Mouse (Mus musculus): Measurements from ENCODE around the gene Ofd1. TPM values are rescaled to one million over a fixed set of nuclear protein-coding genes. Genes with fewer than 3 reads are reported as not detected.

Ofd1 gene
- polyA plus RNA-seq, 1 experiment from 2014 or later, result 6.1 TPM

- no peak overlapping the region for H3K27ac ChIP-seq
- no peak overlapping the region for H3K9ac ChIP-seq
- no peaks in the 10 kb centered on the region for H3K9me3 ChIP-seq
- ATAC-seq (replicated peaks), result no peak
- H3K4me3 ChIP-seq, result no peak overlapping the region
- no peaks in the 10 kb centered on the region for H3K4me1 ChIP-seq
- WGBS, result 78% methylated on average over 6 of the region's 6 CpGs
- H3K4me2 ChIP-seq, result no peak overlapping the region
- H3K36me3 ChIP-seq (replicated peaks), result no peaks in the 10 kb centered on the region
- H3K27me3 ChIP-seq (replicated peaks), result no peaks in the 10 kb centered on the region
These were observed 24.3 kb downstream of the Ofd1 start for GRCm38 (mm10) chrX:166416196-166416595.

GRCm38 (mm10) chrX:166407865-166408264, 32.6 kb downstream of the Ofd1 start:
- no peak for ATAC-seq (replicated peaks)
- no peaks in the 10 kb centered on the region for H3K36me3 ChIP-seq (replicated peaks)
- H3K9ac ChIP-seq, result no peak overlapping the region
- H3K4me2 ChIP-seq, result no peak overlapping the region
- H3K9me3 ChIP-seq, result no peaks in the 10 kb centered on the region
- H3K4me3 ChIP-seq, result no peak overlapping the region
- H3K27ac ChIP-seq, result no peak overlapping the region
- no peaks in the 10 kb centered on the region for H3K27me3 ChIP-seq (replicated peaks)
- no peaks in the 10 kb centered on the region for H3K4me1 ChIP-seq

- whole genome bisulfite sequencing, result 84% methylated on average over 1 of the region's 1 CpGs
- H3K9me3 ChIP-seq, result no peaks in the 10 kb centered on the region
- H3K36me3 ChIP-seq (replicated peaks), result no peaks in the 10 kb centered on the region
- H3K27ac ChIP-seq, result no peak overlapping the region
- H3K9ac ChIP-seq, result no peak overlapping the region
- no peaks in the 10 kb centered on the region for H3K27me3 ChIP-seq (replicated peaks)
- H3K4me1 ChIP-seq, result no peaks in the 10 kb centered on the region
- no peak overlapping the region for H3K4me3 ChIP-seq
- no peak for ATAC-seq (replicated peaks)
- no peak overlapping the region for H3K4me2 ChIP-seq
These were observed 46.8 kb downstream of the Ofd1 start for GRCm38 (mm10) chrX:166393753-166394152.

GRCm38 (mm10) chrX:166386656-166387055, 53.8 kb downstream of the Ofd1 start:
- Histone ChIP-seq H3K27ac (no peak overlapping the region), H3K27me3 (replicated peaks) (0 out of 2 replicates have a peak, but pooled peaks cover 8% of the 10 kb centered on the region), H3K9ac (no peak overlapping the region), H3K4me3 (no peak overlapping the region), H3K36me3 (replicated peaks) (no peaks in the 10 kb centered on the region; the same call in 1 of the 2 replicates), H3K9me3 (no peaks in the 10 kb centered on the region), H3K4me1 (no peaks in the 10 kb centered on the region), H3K4me2 (no peak overlapping the region)
- ATAC-seq (replicated peaks), result no peak
- 83% methylated on average over 6 of the region's 6 CpGs for WGBS

- Histone ChIP-seq H3K9me3 (no peaks in the 10 kb centered on the region), H3K4me1 (no peaks in the 10 kb centered on the region), H3K4me3 (no peak overlapping the region), H3K27ac (no peak overlapping the region), H3K27me3 (replicated peaks) (0 out of 2 replicates have a peak, but pooled peaks cover 8% of the 10 kb centered on the region), H3K4me2 (no peak overlapping the region), H3K36me3 (replicated peaks) (no peaks in the 10 kb centered on the region; the same call in 1 of the 2 replicates), H3K9ac (no peak overlapping the region)
- ATAC-seq (replicated peaks), result no peak
- WGBS, result 69% methylated on average over 3 of the region's 3 CpGs
These were observed 55.6 kb downstream of the Ofd1 start for GRCm38 (mm10) chrX:166384935-166385334.

- Histone ChIP-seq H3K4me2 (no peak overlapping the region), H3K36me3 (replicated peaks) (no peaks in the 10 kb centered on the region; the same call in 1 of the 2 replicates), H3K9me3 (no peaks in the 10 kb centered on the region), H3K27ac (no peak overlapping the region), H3K4me3 (no peak overlapping the region), H3K4me1 (no peaks in the 10 kb centered on the region), H3K9ac (no peak overlapping the region), H3K27me3 (replicated peaks) (0 out of 2 replicates have a peak, but pooled peaks cover 8% of the 10 kb centered on the region)
- WGBS, result 87% methylated on average over 2 of the region's 2 CpGs
- no peak for ATAC-seq (replicated peaks)
These were observed 56.9 kb downstream of the Ofd1 start for GRCm38 (mm10) chrX:166383606-166384005.

GRCm38 (mm10) chrX:166378652-166379051, 61.9 kb downstream of the Ofd1 start:
- Histone ChIP-seq H3K9ac (no peak overlapping the region), H3K4me2 (no peak overlapping the region), H3K27ac (no peak overlapping the region), H3K4me3 (no peak overlapping the region), H3K36me3 (replicated peaks) (no peaks in the 10 kb centered on the region; the same call in 1 of the 2 replicates), H3K4me1 (no peaks in the 10 kb centered on the region), H3K27me3 (replicated peaks) (no peaks in the 10 kb centered on the region), H3K9me3 (no peaks in the 10 kb centered on the region)
- ATAC-seq (replicated peaks), result no peak
- 90% methylated on average over 5 of the region's 5 CpGs for WGBS

GRCm38 (mm10) chrX:166376681-166377328, 63.7 kb downstream of the Ofd1 start:
- Histone ChIP-seq H3K4me3 (no peak overlapping the region), H3K9ac (no peak overlapping the region), H3K4me2 (no peak overlapping the region), H3K9me3 (no peaks in the 10 kb centered on the region), H3K36me3 (replicated peaks) (no peaks in the 10 kb centered on the region), H3K27me3 (replicated peaks) (no peaks in the 10 kb centered on the region), H3K4me1 (no peaks in the 10 kb centered on the region), H3K27ac (no peak overlapping the region)
- WGBS, result 76% methylated on average over 9 of the region's 9 CpGs
- no peak for ATAC-seq (replicated peaks)

GRCm38 (mm10) chrX:166365458-166366213, 74.9 kb downstream of the Ofd1 start:
- Histone ChIP-seq H3K27me3 (replicated peaks) (peaks cover 6% of the 10 kb centered on the region; the same call in 1 of the 2 replicates), H3K36me3 (replicated peaks) (no peaks in the 10 kb centered on the region), H3K4me3 (no peak overlapping the region), H3K9ac (no peak overlapping the region), H3K9me3 (no peaks in the 10 kb centered on the region), H3K4me2 (no peak overlapping the region), H3K27ac (no peak overlapping the region), H3K4me1 (no peaks in the 10 kb centered on the region)
- ATAC-seq (replicated peaks), result no peak
- WGBS, result 65% methylated on average over 8 of the region's 8 CpGs

- Histone ChIP-seq H3K4me2 (no peak overlapping the region), H3K27me3 (replicated peaks) (peaks cover 3% of the 10 kb centered on the region), H3K9me3 (no peaks in the 10 kb centered on the region), H3K36me3 (replicated peaks) (no peaks in the 10 kb centered on the region), H3K9ac (no peak overlapping the region), H3K4me3 (no peak overlapping the region), H3K4me1 (no peaks in the 10 kb centered on the region), H3K27ac (no peak overlapping the region)
- ATAC-seq (replicated peaks), result no peak
- 84% methylated on average over 4 of the region's 4 CpGs for WGBS
These were observed 80.0 kb downstream of the Ofd1 start for GRCm38 (mm10) chrX:166360455-166360854.

- ATAC-seq (replicated peaks), result no peak
- Histone ChIP-seq H3K9ac (no peak overlapping the region), H3K9me3 (no peaks in the 10 kb centered on the region), H3K4me3 (no peak overlapping the region), H3K4me1 (no peaks in the 10 kb centered on the region), H3K36me3 (replicated peaks) (no peaks in the 10 kb centered on the region), H3K27ac (no peak overlapping the region), H3K4me2 (no peak overlapping the region), H3K27me3 (replicated peaks) (peaks cover 3% of the 10 kb centered on the region)
- 93% methylated on average over 2 of the region's 2 CpGs for WGBS
These were observed 80.5 kb downstream of the Ofd1 start for GRCm38 (mm10) chrX:166359927-166360440.

GRCm38 (mm10) chrX:166358955-166359354, 81.5 kb downstream of the Ofd1 start:
- Histone ChIP-seq H3K4me2 (no peak overlapping the region), H3K27me3 (replicated peaks) (peaks cover 3% of the 10 kb centered on the region), H3K4me1 (no peaks in the 10 kb centered on the region), H3K9me3 (no peaks in the 10 kb centered on the region), H3K27ac (no peak overlapping the region), H3K36me3 (replicated peaks) (no peaks in the 10 kb centered on the region), H3K4me3 (no peak overlapping the region), H3K9ac (no peak overlapping the region)
- ATAC-seq (replicated peaks), result no peak
- 86% methylated on average over 2 of the region's 2 CpGs for WGBS

Measured in midbrain, embryonic 15.5 days (tissue).